Mouse (Mus musculus): Measurements from ENCODE around the gene Tmem220. TPM values are rescaled to one million over a fixed set of nuclear protein-coding genes. Genes with fewer than 3 reads are reported as not detected.

Tmem220 gene
- polyA plus RNA-seq, 1 experiment: 5.3 TPM

Other genes with a start within 250 kb of the Tmem220 start
- 2.4 and 3.1 TPM in 2 replicates for gene Pirt, start 113.2 kb upstream of the Tmem220 start, polyA plus RNA-seq (2012; rRNA removed)
- 242 and 363 TPM in 2 replicates for gene Tmem238l, start 68.5 kb upstream of the Tmem220 start, polyA plus RNA-seq (2012; rRNA removed)
- gene Adprm, start 27.4 kb downstream of the Tmem220 start, polyA plus RNA-seq (2012; rRNA removed): 21.1 and 32.6 TPM in 2 replicates
- gene Sco1, start 27.5 kb downstream of the Tmem220 start, polyA plus RNA-seq (2012; rRNA removed): 13.1 and 13.4 TPM in 2 replicates
- gene Myh3, start 53.1 kb downstream of the Tmem220 start, polyA plus RNA-seq (2012; rRNA removed): 0.01 and 0.07 TPM in 2 replicates
- 0.04 TPM in 1 of 2 replicates, not detected in the other for gene Myh2, start 145.9 kb downstream of the Tmem220 start, polyA plus RNA-seq (2012; rRNA removed)
- 0.02 TPM in 1 of 2 replicates, not detected in the other for gene Myh1, start 174.9 kb downstream of the Tmem220 start, polyA plus RNA-seq (2012; rRNA removed)
- gene Myh4, start 212.9 kb downstream of the Tmem220 start, polyA plus RNA-seq (2012; rRNA removed): 0.03 and 0.26 TPM in 2 replicates

Data from large intestine, adult 2 months (tissue).